Mouse (Mus musculus) heart, postnatal 25 days (tissue): Measurements from ENCODE around the gene Olfr544. TPM values are rescaled to one million over a fixed set of nuclear protein-coding genes. Genes with fewer than 3 reads are reported as not detected.
A peak's percentile ranks its signal among the peaks of the same experiment; 100 is the strongest.

ENCODE experiments used
- DNase-seq: peaks from one replicate; pipeline ENCODE4 v3.0.0; 2022; ENCODE audit warnings: low spot score
- intact Hi-C: fragments of 180-260 bp; cut with DNase I; formaldehyde crosslinking; loops from one replicate; pipeline ENCODE4 v1.15.1; 2025
- total RNA-seq, 2 experiments: library from RNA; stranded (reverse); gene quantifications; 2 replicates each; pipeline ENCODE4 v1.2.3; 2021

The Olfr544 gene
- total RNA-seq, 2 experiments from 2014 or later: not detected

DNA sequence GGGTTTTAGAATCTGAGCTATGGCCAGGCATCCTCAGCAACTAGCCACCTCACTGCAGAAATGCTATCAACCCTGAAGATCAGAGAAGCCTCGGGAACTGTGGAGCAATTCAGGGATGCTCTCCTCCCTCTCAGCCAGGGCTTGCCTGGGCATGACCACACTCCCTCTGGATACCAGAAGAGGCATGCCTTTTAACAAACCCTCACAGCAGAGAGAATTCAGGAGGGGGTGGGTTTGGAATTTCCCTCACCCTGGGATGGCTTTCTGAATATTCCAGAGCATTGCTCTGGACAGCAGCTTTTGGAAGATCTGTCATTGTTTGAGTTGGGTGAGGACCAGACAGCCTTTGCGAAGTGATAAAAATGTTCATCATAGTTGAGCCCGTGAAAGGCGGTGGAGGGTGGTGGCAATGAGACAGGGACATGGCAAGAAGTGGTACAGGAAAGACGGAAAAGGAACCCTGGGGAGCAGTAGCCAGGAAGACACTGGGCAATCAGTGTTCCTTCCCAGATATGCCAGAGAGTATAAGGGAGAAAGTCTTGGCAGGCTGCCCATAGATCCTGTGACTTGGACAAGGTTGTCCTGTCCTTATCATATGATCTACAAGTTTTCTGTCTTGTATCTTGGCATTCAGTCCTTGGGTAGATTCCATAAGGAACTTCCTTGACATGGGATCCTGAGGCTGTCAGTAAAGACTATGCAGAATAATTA, 8.6 kb downstream of the Olfr544 start:
- no peak for DNase-seq
- intact Hi-C loops: no loop called here

DNA sequence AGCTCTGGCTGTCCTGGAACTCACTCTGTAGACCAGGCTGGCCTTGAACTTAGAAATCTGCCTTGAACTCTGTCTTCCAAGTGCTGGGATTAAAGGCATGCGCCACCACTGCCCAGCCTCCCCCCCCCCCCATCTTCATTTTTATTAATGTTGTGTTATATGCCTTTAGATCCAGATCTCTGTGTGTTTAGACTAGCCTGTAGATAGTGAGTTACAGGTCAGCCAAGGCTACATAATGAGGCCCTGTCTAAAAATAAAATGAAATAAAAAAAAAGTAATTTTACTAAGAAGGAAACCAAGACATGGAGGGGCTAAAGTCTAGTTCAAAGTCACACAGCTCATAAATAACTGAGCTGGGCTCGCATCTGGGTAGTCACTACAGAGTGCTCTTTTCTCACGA, 9.2 kb downstream of the Olfr544 start:
- no peak for DNase-seq
- intact Hi-C loops: no loop called here

DNA sequence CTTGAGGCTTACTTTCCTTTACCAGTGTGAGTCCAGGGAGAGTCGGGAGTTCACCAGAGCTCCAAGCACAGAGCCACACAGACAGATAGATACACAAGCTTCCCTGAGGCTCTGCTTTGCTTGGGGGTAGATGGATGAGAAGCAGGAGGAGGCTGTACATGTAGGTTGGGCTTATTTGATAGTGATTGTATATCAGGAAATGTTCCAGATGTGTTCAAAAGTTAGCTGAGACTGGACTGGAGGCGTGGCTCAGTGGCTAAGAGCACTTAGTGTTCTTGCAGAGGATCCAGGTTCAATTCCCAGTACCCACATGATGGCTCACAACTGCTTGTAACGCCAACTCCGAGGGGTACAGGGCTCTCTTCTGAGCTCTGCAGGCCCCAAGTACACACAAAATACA, 9.7 kb downstream of the Olfr544 start:
- intact Hi-C loops: no loop called here
- no peak for DNase-seq

DNA sequence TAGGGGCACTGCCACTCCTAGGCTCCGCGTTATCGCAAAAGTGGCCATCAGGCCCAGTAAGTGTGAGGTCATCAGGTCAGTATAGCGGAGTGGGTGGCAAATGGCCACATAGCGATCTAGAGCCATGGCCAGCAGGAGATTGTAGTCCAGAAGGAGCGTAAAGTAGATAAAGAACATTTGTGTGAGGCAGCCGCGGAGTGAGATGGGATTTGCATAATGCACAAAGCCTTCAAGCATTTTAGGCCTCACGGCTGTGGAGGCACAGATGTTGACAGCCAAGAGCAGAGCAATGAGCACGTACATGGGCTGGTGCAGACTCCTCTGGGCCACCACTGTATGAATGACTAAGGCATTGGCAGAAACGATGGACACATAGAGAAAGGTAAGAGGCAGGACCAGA, 10.7 kb downstream of the Olfr544 start:
- intact Hi-C loops: no loop called here

DNA sequence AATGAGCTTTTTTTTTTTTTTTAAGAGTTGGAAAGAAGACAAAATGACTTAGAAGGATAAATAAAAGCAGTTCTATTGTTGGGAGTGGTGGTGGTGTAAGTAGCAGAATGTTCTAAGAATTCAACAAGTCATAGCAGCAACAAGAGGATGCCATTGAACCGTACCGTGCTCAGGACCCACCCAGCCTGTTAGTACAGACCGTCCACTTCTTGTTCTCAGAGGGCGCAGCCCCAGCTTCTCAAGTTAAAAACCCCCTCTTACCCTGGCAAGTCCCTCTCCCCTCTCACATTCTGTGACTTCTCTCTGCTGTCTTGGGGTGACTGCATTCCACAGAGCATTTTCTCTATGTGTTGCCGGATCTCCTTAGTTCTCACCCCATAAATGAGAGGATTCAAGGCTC, 11.5 kb downstream of the Olfr544 start:
- intact Hi-C loops: no loop called here
- no peak for DNase-seq

More for the DNA sequence above, 10.7 kb downstream of the Olfr544 start:
- DNase-seq: no peak

DNA sequence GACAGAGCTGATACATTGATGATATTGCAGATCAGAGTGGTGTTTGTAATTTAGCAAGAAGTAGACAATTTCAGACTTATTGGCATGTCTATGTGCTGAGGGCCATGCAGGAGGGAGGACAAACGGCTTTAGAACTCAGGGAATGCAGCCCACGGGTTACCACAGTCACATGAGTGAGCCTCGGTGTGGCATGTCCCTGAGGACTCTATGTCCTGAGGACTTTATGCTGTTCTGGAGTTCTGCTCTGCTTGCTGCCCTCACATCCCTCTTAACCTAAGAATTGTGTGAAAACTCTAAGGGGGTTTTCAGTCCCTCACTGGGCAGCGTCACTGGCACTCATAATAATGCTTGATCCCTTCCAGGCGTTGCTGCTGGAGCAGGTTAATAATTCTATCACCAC, 15.4 kb downstream of the Olfr544 start:
- DNase-seq: no peak
- intact Hi-C loops: no loop called here

DNA sequence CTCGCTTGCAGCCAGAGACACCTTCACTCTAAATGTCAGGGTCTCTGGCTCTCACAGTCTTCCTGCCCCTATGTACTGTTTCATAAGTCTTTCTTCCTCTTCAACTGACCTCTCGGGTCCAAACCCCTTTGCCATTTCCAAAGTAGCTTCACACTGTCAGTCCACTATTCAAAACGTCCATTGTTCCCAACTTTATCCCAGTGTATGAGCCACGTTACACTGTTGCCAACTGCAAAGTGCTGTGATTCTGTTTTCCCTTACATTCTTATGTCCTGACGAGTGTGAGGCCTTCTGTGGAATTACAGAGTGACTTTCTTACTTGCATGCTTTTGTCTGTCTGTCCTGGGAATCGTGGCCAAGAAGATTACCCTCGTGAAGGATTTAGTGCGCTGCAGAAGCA, 20.5 kb downstream of the Olfr544 start:
- no peak for DNase-seq
- intact Hi-C loops: no loop called here

DNA sequence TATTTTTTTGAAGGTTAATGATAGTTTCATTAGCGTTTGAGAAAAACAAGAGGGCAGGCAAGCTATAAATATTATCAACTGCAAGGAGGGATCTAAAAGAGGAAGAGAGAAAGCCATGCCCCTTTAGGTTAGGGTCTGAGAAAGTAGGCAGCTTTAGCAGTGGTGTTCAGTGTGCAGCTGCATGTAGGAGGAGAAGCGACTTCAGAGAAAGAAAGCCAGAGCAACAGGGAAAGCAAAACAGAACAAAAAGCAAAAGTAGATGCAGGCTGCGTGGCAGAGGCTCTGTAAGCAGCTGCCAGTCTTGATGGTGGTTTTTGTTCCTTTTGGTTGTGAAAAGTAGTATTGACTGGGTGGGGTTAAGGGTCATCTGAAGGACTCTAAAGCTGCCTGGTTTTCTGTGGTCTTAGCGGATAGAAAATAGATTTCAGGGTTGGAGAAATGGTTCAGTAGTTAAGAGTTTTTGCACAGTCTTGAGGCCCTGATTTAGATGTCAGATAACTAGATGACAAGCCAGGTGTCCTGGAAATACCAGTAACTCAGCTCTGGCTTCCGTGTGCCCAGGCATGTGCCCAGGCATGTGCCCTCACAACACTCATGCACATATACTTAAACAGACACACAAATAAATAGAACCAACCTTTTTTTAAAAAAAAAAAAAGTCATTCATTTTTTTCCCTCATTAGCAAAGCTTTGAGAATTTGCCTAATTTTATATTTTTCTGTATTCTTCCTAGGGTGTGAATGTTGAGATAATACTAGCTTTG, 29.3 kb downstream of the Olfr544 start:
- intact Hi-C loops: no loop called here

DNA sequence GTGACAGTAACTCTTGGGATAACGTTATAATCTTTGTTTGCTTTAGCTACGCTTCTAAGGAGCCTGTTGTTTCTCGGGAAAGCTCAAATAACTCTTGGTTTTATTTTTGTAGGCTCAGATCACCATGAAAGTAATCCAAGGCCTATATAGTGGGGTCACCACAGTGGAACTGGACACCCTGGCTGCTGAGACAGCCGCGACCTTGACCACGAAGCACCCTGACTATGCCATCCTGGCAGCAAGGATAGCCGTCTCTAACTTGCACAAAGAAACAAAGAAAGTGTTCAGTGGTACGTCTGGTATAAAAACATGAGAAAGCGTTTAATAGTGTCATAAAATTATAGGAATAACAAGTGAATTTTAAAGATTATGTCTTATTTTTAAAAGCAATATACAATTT, 41.7 kb downstream of the Olfr544 start:
- no peak for DNase-seq
- intact Hi-C loops: no loop called here

More for the DNA sequence above, 29.3 kb downstream of the Olfr544 start:
- no peak for DNase-seq

DNA sequence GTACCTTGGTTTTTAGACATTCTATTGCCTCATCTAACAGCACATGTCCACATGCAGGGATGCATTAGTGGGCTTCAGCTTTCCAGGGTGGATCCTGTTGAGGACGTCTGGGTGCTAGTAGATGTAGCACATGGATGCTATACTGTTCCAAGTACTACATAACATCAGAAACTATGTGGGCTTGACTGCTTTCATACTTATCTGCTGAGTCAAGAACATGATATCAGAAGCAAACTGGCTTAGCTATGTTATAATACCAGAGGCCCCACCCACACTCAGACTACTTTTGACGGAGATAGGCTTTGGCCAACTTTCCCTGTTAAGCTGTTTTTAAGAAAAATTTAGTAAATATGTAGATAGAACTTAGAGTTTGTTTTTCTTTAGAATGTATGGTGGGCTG, 43.8 kb downstream of the Olfr544 start:
- intact Hi-C loops: no loop called here
- DNase-seq: no peak

DNA sequence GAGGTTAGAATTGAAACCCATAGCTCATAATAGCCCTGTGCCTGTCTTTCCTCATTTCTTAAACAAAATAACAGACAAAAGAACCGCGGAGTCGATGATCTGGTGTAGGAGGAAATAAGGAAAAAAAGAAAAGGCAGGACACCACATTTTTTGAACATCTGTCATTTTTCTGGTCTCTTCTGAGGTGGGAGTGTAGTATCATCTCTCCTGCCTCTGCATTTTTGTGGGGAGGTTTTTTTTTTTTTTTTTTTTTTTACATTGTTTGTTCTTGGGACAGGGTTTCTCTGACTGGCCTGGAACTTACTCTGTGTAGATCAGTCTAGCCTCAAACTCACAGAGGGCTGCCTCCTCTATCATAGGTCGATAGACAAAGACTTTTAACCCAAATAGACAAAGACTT, 45.7 kb downstream of the Olfr544 start:
- intact Hi-C loops: no loop called here

DNA sequence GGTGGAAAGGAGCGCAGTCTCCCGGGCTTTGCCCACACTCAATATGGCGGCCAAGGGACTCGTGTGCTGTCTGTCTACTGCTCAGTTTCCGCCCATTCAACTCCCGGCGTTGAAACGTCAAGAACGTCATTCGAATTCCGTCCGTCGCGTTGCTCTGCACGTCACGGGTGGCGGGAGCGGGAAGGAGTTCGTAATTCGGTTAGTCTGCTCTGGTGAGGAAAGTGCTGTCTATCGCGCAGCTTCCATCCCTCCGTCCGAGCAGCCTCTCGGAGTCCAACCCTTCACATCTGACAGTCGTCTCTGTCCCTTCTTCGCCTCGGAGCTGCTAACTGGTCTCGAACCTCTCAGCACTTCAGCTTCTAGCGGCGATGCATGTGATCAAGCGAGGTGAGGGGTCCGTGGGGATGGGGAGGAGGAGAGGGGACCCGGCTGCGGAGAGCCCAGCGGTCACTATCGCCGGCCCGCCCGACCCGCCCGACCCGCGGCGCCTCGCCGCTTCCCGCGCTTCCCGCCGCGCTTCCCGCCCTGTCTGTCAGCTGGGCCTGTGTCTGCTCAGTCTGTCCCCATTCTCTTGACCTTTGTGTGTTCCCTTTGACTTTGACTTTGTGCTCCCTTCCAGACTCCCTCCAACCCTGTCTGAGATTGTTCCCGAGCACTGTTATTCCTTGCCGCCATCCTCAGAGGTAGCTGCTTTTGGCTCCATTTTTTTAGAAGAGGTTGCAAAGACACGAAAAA, 46.3 kb downstream of the Olfr544 start, which contains the start of gene Rrm1:
Rrm1 (plus strand) TSS at position 39 of the 735 bp plus-strand sequence.
- peak; percentile 89 for DNase-seq
- intact Hi-C loops: no loop called here

More for the DNA sequence above, 45.7 kb downstream of the Olfr544 start:
- no peak for DNase-seq

DNA sequence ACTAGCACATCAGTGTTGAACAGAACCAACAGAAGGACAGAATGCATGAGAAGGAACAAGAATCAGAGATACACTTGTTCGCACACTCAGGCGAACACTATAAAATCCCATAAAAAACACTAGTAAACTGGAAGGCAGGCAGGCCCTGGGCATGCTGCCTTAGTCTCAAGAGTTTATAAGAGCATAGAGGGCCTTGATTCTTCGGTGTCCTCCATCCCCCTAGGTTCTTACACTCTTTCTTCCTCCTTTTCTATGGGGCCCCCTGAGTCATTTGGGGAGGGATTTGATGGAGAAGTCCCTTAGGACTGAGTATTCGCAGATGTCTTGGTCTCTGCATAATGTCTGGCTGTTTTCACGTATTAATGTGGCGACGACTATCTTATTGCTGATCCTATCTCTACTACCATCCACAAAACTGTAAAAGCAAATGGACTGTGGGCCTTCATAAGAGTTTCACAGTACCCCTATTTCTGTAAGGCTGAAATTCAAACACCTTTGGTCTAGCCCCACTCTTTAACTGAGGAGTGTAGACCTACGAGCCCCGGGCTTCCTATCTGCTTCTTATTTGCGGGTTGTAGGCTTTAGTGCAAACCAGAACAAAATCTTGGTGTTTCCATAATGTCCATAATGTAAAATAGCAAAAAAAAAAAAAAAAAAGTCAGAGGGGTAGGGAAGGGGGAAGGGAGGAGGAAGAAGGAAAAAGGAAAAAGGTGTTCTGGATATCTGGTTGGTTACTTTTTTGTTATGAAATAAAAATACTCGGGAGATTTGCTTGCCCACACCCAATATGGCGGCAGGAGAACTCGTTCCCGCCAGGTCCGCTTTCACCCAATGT, 47.1 kb downstream of the Olfr544 start:
- DNase-seq: no peak
- intact Hi-C loops: no loop called here

DNA sequence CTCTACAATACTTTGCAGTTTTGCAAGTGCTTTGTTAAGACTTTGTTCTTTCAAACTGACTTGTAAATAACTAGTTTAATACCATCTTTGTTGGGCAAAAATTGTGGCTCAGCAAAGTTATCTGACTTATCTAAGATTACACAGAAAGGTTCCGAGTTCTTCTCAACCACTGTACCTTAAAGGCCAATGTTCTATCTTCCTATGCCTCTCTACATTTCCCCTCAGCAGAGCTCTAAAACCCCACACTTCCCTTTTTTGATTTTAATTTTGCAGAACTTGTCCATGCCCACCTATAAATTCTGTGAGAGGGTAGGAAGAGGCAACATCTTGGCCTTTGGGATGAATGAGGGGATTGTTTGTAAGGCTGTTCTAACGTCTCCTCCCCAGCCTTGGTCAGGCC, 53.8 kb downstream of the Olfr544 start:
- intact Hi-C loops: loop anchor here (5.0 kb wide), 1 partner anchor 777 kb away; no protein-coding TSS in a partner anchor
- DNase-seq: no peak

Other genes with a start within 250 kb of the Olfr544 start
- 10 to 100 TPM; 24.8 to 30.5 TPM for gene Rhog, start 232.3 kb downstream of the Olfr544 start, total RNA-seq
- 10 to 100 TPM; 21.6 to 21.8 TPM for gene Stim1, start 220.5 kb downstream of the Olfr544 start, total RNA-seq
- gene Rrm1, start 46.6 kb downstream of the Olfr544 start, total RNA-seq: 10 to 100 TPM in 1 of 2 experiments, 1 to 10 TPM in 1; 8.4 to 11.5 TPM
- gene Olfr543, start 6.6 kb downstream of the Olfr544 start, total RNA-seq: not detected
- gene Olfr545, start 11.3 kb upstream of the Olfr544 start, total RNA-seq: not detected
- not detected for gene Olfr547, start 46.4 kb upstream of the Olfr544 start, total RNA-seq
- gene Olfr548-ps1, start 52.6 kb upstream of the Olfr544 start, total RNA-seq: not detected
- not detected for gene Olfr549, start 61.6 kb upstream of the Olfr544 start, total RNA-seq
- gene Trim21, start 77.2 kb upstream of the Olfr544 start, total RNA-seq: 1 to 10 TPM; 5.4 to 5.5 TPM
- gene Olfr550, start 83.1 kb upstream of the Olfr544 start, total RNA-seq: under 1 TPM; 0.10 to 0.17 TPM
- not detected for gene Olfr551, start 103.6 kb upstream of the Olfr544 start, total RNA-seq
- under 1 TPM; 0.08 to 0.36 TPM for gene Olfr552, start 109.5 kb upstream of the Olfr544 start, total RNA-seq
- gene Olfr553, start 129.9 kb upstream of the Olfr544 start, total RNA-seq: not detected
- not detected for gene Olfr554, start 150.1 kb upstream of the Olfr544 start, total RNA-seq
- gene Olfr555, start 170.5 kb upstream of the Olfr544 start, total RNA-seq: not detected
- gene Olfr556, start 176.6 kb upstream of the Olfr544 start, total RNA-seq: not detected
- gene Trim68, start 199.0 kb upstream of the Olfr544 start, total RNA-seq: 1 to 10 TPM; 6.5 to 8.2 TPM
- not detected for gene Olfr557, start 207.6 kb upstream of the Olfr544 start, total RNA-seq
- 1 to 10 TPM; 2.4 to 4.4 TPM for gene Olfr558, start 213.9 kb upstream of the Olfr544 start, total RNA-seq
- gene Olfr33, start 230.8 kb upstream of the Olfr544 start, total RNA-seq: not detected
- not detected for gene Olfr559, start 239.2 kb upstream of the Olfr544 start, total RNA-seq